Mouse (Mus musculus): ENCODE results near the gene Ecm1. TPM values are rescaled to one million over a fixed set of nuclear protein-coding genes. Genes with fewer than 3 reads are reported as not detected.

Gene Ecm1
- polyA plus RNA-seq, 1 experiment = 807 TPM

GRCm38 (mm10) chr3:95687168-95687523, 52.2 kb downstream of the Ecm1 start:
- Histone ChIP-seq H3K4me1 (ENCODE audit: control insufficient read depth, insufficient read depth, low read length) (peaks cover 16% of the 10 kb centered on the region), H3K4me3 (replicated peaks; ENCODE audit: extremely low read depth, low read depth, low read length) (peak overlapping the region; percentile 79)
- no peak for TF ChIP-seq CTCF (IDR thresholded peaks at IDR 0.05; ENCODE audit: insufficient read depth, low read length)
- TF ChIP-seq POLR2A (IDR thresholded peaks at IDR 0.05; ENCODE audit: borderline replicate concordance, extremely low read depth, low read depth, low read length) = peak; percentile 19; the same call in 1 of the 2 replicates
- 19% methylated on average over 4 of the region's 4 CpGs for WGBS
- no peak for DNase-seq

GRCm38 (mm10) chr3:95686492-95687167, 52.7 kb downstream of the Ecm1 start:
- no peak for DNase-seq

GRCm38 (mm10) chr3:95685701-95686100, 53.7 kb downstream of the Ecm1 start:
- peaks cover 20% of the 10 kb centered on the region for H3K4me1 ChIP-seq (ENCODE audit: control insufficient read depth, insufficient read depth, low read length)
- no peak for DNase-seq
- no peak overlapping the region for H3K4me3 ChIP-seq (replicated peaks; ENCODE audit: extremely low read depth, low read depth, low read length)
- TF ChIP-seq CTCF (IDR thresholded peaks at IDR 0.05; ENCODE audit: insufficient read depth, low read length) = no peak
- TF ChIP-seq POLR2A (IDR thresholded peaks at IDR 0.05; ENCODE audit: borderline replicate concordance, extremely low read depth, low read depth, low read length) = no peak
- WGBS = 65% methylated on average over 2 of the region's 2 CpGs

More at GRCm38 (mm10) chr3:95686492-95687167, 52.7 kb downstream of the Ecm1 start:
- H3K4me1 ChIP-seq (ENCODE audit: control insufficient read depth, insufficient read depth, low read length) = peaks cover 19% of the 10 kb centered on the region
- WGBS = 36% methylated on average over 10 of the region's 10 CpGs
- peak overlapping the region; percentile 79 for H3K4me3 ChIP-seq (replicated peaks; ENCODE audit: extremely low read depth, low read depth, low read length)
- no peak for TF ChIP-seq POLR2A (IDR thresholded peaks at IDR 0.05; ENCODE audit: borderline replicate concordance, extremely low read depth, low read depth, low read length)
- no peak for TF ChIP-seq CTCF (IDR thresholded peaks at IDR 0.05; ENCODE audit: insufficient read depth, low read length)

- 67% methylated on average over 4 of the region's 4 CpGs for WGBS
These were observed 54.1 kb downstream of the Ecm1 start for GRCm38 (mm10) chr3:95685301-95685700.

DNA sequence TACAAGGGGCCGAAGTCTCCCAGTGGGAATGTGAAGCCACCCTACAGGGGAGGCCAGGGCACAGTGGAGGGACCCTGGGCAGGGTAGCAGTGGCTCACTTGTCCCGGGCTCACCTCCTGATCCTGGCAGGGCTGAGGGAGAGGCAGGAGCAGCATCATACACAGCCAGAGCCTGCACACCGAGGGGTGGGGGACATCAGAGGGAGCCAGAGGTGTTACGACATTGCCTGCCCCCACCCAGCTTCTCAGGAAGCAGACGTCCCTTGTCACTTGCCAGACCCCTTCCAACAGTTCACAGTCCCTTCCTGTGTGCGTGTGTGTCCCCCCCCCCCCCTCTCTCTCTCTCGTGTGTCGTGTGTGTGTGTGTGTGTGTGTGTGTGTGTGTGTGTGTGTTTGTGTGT, 54.5 kb downstream of the Ecm1 start:
- WGBS = 31% methylated on average over 8 of the region's 8 CpGs
- Histone ChIP-seq H3K4me1 (ENCODE audit: control insufficient read depth, insufficient read depth, low read length) (peaks cover 20% of the 10 kb centered on the region), H3K4me3 (replicated peaks; ENCODE audit: extremely low read depth, low read depth, low read length) (no peak overlapping the region)
- no peak for TF ChIP-seq CTCF (IDR thresholded peaks at IDR 0.05; ENCODE audit: insufficient read depth, low read length)
- no peak for TF ChIP-seq POLR2A (IDR thresholded peaks at IDR 0.05; ENCODE audit: borderline replicate concordance, extremely low read depth, low read depth, low read length)
- no peak for DNase-seq

More at GRCm38 (mm10) chr3:95685301-95685700, 54.1 kb downstream of the Ecm1 start:
- no peak for DNase-seq
- TF ChIP-seq CTCF (IDR thresholded peaks at IDR 0.05; ENCODE audit: insufficient read depth, low read length) = no peak
- no peak for TF ChIP-seq POLR2A (IDR thresholded peaks at IDR 0.05; ENCODE audit: borderline replicate concordance, extremely low read depth, low read depth, low read length)
- Histone ChIP-seq H3K4me1 (ENCODE audit: control insufficient read depth, insufficient read depth, low read length) (peaks cover 20% of the 10 kb centered on the region), H3K4me3 (replicated peaks; ENCODE audit: extremely low read depth, low read depth, low read length) (no peak overlapping the region)

Other genes starting within 250 kb of the Ecm1 start
- 6.7 and 13.0 TPM in 2 replicates for gene Ctsk, start 240.3 kb downstream of the Ecm1 start, polyA plus RNA-seq (2012; rRNA removed)
- gene Ctss, start 212.8 kb downstream of the Ecm1 start, polyA plus RNA-seq (2012; rRNA removed) = 47.8 and 82.1 TPM in 2 replicates
- not detected in 2 replicates for gene Hormad1, start 179.9 kb downstream of the Ecm1 start, polyA plus RNA-seq (2012; rRNA removed)
- 4.5 and 10.0 TPM in 2 replicates for gene Golph3l, start 150.6 kb downstream of the Ecm1 start, polyA plus RNA-seq (2012; rRNA removed)
- gene Ensa, start 114.6 kb downstream of the Ecm1 start, polyA plus RNA-seq (2012; rRNA removed) = 9.3 and 15.7 TPM in 2 replicates
- 89.2 and 178 TPM in 2 replicates for gene Mcl1, start 80.8 kb downstream of the Ecm1 start, polyA plus RNA-seq (2012; rRNA removed)
- gene Adamtsl4, start 51.7 kb downstream of the Ecm1 start, polyA plus RNA-seq (2012; rRNA removed) = 51.3 and 52.3 TPM in 2 replicates
- 21.6 and 25.7 TPM in 2 replicates for gene Tars2, start 20.6 kb upstream of the Ecm1 start, polyA plus RNA-seq (2012; rRNA removed)
- gene Rprd2, start 79.3 kb upstream of the Ecm1 start, polyA plus RNA-seq (2012; rRNA removed) = 10.0 and 12.1 TPM in 2 replicates
- gene Prpf3, start 116.3 kb upstream of the Ecm1 start, polyA plus RNA-seq (2012; rRNA removed) = 7.5 and 13.2 TPM in 2 replicates
- gene Mrps21, start 131.9 kb upstream of the Ecm1 start, polyA plus RNA-seq (2012; rRNA removed) = 37.7 and 69.0 TPM in 2 replicates
- gene Ciart, start 142.7 kb upstream of the Ecm1 start, polyA plus RNA-seq (2012; rRNA removed) = 26.1 and 29.3 TPM in 2 replicates
- 81.5 and 113 TPM in 2 replicates for gene BC028528, start 152.4 kb upstream of the Ecm1 start, polyA plus RNA-seq (2012; rRNA removed)
- 159 and 160 TPM in 2 replicates for gene Aph1a, start 154.4 kb upstream of the Ecm1 start, polyA plus RNA-seq (2012; rRNA removed)
- 28.8 and 36.1 TPM in 2 replicates for gene Car14, start 165.1 kb upstream of the Ecm1 start, polyA plus RNA-seq (2012; rRNA removed)
- 11.4 and 17.4 TPM in 2 replicates for gene Anp32e, start 189.7 kb upstream of the Ecm1 start, polyA plus RNA-seq (2012; rRNA removed)

Data from lung, adult 2 months (tissue).